Mouse (Mus musculus) embryonic fibroblast, embryonic 13.5 days (primary cell): ENCODE results near the gene Asb4.

Experiments
- CTCF ChIP-seq: IDR thresholded peaks from 2 replicates; pipeline ENCODE4 v1.5.1; 2011; ENCODE audit warnings: mild to moderate bottlenecking, control low read depth, low read length, moderate library complexity, borderline replicate concordance; ENCODE audit not compliant: insufficient read depth
- POLR2A ChIP-seq: IDR thresholded peaks from 2 replicates; pipeline ENCODE4 v1.6.1; 2011; ENCODE audit warnings: low read depth, mild to moderate bottlenecking, control low read depth, low read length, moderate library complexity

DNA sequence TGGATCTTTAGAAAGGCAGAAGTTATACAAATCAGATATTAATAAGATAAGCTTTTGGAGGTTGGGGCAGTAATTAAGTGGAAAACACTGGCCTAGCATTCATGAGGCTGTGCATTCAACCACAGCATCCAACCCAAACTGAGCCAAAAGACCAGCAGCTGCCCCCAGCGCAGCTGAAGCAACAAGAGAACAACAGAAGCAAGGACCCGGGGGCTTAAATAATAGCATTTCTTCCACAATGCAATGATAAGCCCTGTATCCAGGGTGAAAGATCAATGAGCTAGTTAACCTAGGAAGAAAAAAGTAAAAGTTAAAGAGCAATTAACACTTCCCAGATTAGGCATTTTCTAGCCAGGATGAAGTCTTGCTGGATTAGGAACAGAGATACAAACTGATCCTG lies 4.2 kb downstream of the Asb4 start:
- no peak for TF ChIP-seq POLR2A
- TF ChIP-seq CTCF, result no peak
